Mouse (Mus musculus): Measurements from ENCODE around the gene Ccr1.

DNA sequence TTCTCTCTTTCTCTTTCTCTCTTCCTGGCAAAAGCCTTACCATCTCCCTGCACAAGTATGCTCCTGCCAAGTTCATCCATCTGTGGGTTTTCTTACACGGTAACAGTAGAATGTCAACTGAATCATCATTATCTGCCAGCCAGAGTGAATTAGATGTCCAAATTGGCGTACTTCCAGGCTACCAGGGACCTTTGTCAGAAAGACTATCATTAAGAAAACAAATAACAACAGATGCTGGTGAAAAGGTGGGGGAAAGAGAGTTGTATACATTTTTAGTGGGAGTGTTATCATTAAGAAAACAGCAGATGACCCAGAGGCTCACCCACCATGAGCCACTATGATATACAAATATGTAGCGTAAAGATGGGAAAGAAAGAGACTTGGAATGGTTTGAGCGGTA lies 38.6 kb downstream of the Ccr1 start:
- TF ChIP-seq MAFK (IDR thresholded peaks at IDR 0.05; ENCODE audit: insufficient read depth, low read depth, low read length) (no peak), ZC3H11A (IDR thresholded peaks at IDR 0.05; ENCODE audit: borderline replicate concordance, low read depth, low read length) (no peak), ZNF384 (IDR thresholded peaks at IDR 0.05; ENCODE audit: low read depth, low read length) (no peak), HCFC1 (IDR thresholded peaks at IDR 0.05; ENCODE audit: borderline replicate concordance, insufficient read depth, low read length) (no peak), CHD2 (IDR thresholded peaks at IDR 0.05; ENCODE audit: low read depth, low read length) (no peak)
